Mouse (Mus musculus): ENCODE measurements around the gene Npas2.

- no peak for TF ChIP-seq POLR2A (IDR thresholded peaks at IDR 0.05; ENCODE audit: borderline replicate concordance, extremely low read depth, insufficient read depth, insufficient read length, poor library complexity, severe bottlenecking)
- TF ChIP-seq CTCF (IDR thresholded peaks at IDR 0.05; ENCODE audit: borderline replicate concordance, extremely low read depth, insufficient read depth, insufficient read length), result no peak
Measured at GRCm38 (mm10) chr1:39410085-39410821, 216.7 kb downstream of the Npas2 start.
